Mouse (Mus musculus) megakaryocyte, embryonic 14.5 days (primary cell): ENCODE measurements at regions not wholly inside any gene's neighbourhood (a gene's known extent, or its start where the extent isn't known, plus 50 kb on each side); places are given as distances from the start of the nearest gene placed in this dataset.

Experiments used
- FLI1 ChIP-seq: IDR thresholded peaks from 2 replicates; pipeline ENCODE4 v1.6.1; 2012; ENCODE audit warnings: low read length, inconsistent platforms, mixed read lengths
- GATA1 ChIP-seq: IDR thresholded peaks from 3 replicates; pipeline ENCODE4 v1.6.1; 2012; ENCODE audit warnings: mixed read lengths, low read length, inconsistent platforms, borderline replicate concordance

GRCm38 (mm10) chr14:76721751-76722150 lies 165.1 kb upstream of the Serp2 start:
- TF ChIP-seq GATA1 (no peak), FLI1 (no peak)
